Mouse (Mus musculus) embryonic facial prominence, embryonic 10.5 days (tissue): ENCODE data around the gene Fnbp1. TPM values are rescaled to one million over a fixed set of nuclear protein-coding genes. Genes with fewer than 3 reads are reported as not detected.

Source experiments
- DNase-seq: peaks from one replicate; pipeline ENCODE4 v3.0.0-alpha.2; 2017; ENCODE audit warnings: low spot score
- H3K27ac ChIP-seq: fragments of 300-500 bp; sonication (generic); replicated peaks from 2 replicates; pipeline ENCODE4 v1.5.1; 2016; ENCODE audit warnings: mild to moderate bottlenecking
- H3K27me3 ChIP-seq: fragments of 300-500 bp; sonication (generic); replicated peaks from 2 replicates; pipeline ENCODE4 v1.6.1; 2016; ENCODE audit warnings: low read depth, mild to moderate bottlenecking; ENCODE audit not compliant: poor library complexity, severe bottlenecking
- H3K36me3 ChIP-seq: fragments of 300-500 bp; sonication (generic); replicated peaks from 2 replicates; pipeline ENCODE4 v1.6.1; 2016; ENCODE audit warnings: mild to moderate bottlenecking, moderate library complexity
- H3K4me1 ChIP-seq: fragments of 300-500 bp; sonication (generic); 2 replicates; pipeline ENCODE4 v1.6.1; 2016
- H3K4me3 ChIP-seq: fragments of 300-500 bp; sonication (generic); 2 replicates; pipeline ENCODE4 v1.5.1; 2016; ENCODE audit warnings: mild to moderate bottlenecking, moderate library complexity
- H3K9me3 ChIP-seq: fragments of 300-500 bp; sonication (generic); 2 replicates; pipeline ENCODE4 v1.6.1; 2016; ENCODE audit warnings: mild to moderate bottlenecking
- WGBS: fragments of 180-500 bp; shearing (Covaris S2); methylation state at CpG from one replicate; pipeline ENCODE4 v1.1.7; 2016; 5-methylcytosine and 5-hydroxymethylcytosine counted together
- polyA plus RNA-seq: library from polyadenylated mRNA; unstranded; fragments of >200 nt; fragmentation: Nextera tagmentation; extraction: Ambion mirVana; gene quantifications from 2 replicates; pipeline ENCODE4 v1.2.1, GENCODE M21; 2016

The Fnbp1 gene
- polyA plus RNA-seq, 1 experiment from 2014 or later = 17.0 TPM

GRCm38 (mm10) chr2:31118211-31118610 is 23.6 kb downstream of the Fnbp1 start:
- 92% methylated on average over 3 of the region's 3 CpGs for WGBS
- no peak for DNase-seq
- peaks cover 6% of the 10 kb centered on the region; the same call in 1 of the 2 replicates for H3K9me3 ChIP-seq
- no peaks in the 10 kb centered on the region for H3K27me3 ChIP-seq
- no peak overlapping the region for H3K27ac ChIP-seq
- H3K4me1 ChIP-seq = peaks cover 29% of the 10 kb centered on the region
- H3K36me3 ChIP-seq = peaks cover 12% of the 10 kb centered on the region; the same call in 1 of the 2 replicates
- H3K4me3 ChIP-seq = no peak overlapping the region

GRCm38 (mm10) chr2:31115943-31116731 is 25.7 kb downstream of the Fnbp1 start:
- H3K4me3 ChIP-seq = no peak overlapping the region
- DNase-seq = peak; percentile 63
- peak overlapping the region; percentile 58 for H3K27ac ChIP-seq
- H3K27me3 ChIP-seq = no peaks in the 10 kb centered on the region
- peaks cover 8% of the 10 kb centered on the region; the same call in 1 of the 2 replicates for H3K36me3 ChIP-seq
- peaks cover 6% of the 10 kb centered on the region; the same call in 1 of the 2 replicates for H3K9me3 ChIP-seq
- peaks cover 25% of the 10 kb centered on the region for H3K4me1 ChIP-seq
- WGBS = 57% methylated on average over 10 of the region's 10 CpGs

GRCm38 (mm10) chr2:31115091-31115942 is 26.5 kb downstream of the Fnbp1 start:
- 58% methylated on average over 10 of the region's 10 CpGs for WGBS
- peak overlapping the region; percentile 58 for H3K27ac ChIP-seq

GRCm38 (mm10) chr2:31114205-31114604 is 27.6 kb downstream of the Fnbp1 start:
- DNase-seq = no peak
- H3K27ac ChIP-seq = no peak overlapping the region
- no peak overlapping the region for H3K4me3 ChIP-seq
- peaks cover 6% of the 10 kb centered on the region; the same call in 1 of the 2 replicates for H3K9me3 ChIP-seq
- 98% methylated on average over 2 of the region's 2 CpGs for WGBS
- H3K4me1 ChIP-seq = peaks cover 26% of the 10 kb centered on the region
- H3K36me3 ChIP-seq = peaks cover 8% of the 10 kb centered on the region; the same call in 1 of the 2 replicates
- no peaks in the 10 kb centered on the region for H3K27me3 ChIP-seq

More at GRCm38 (mm10) chr2:31115091-31115942, 26.5 kb downstream of the Fnbp1 start:
- H3K4me3 ChIP-seq = no peak overlapping the region
- H3K36me3 ChIP-seq = peaks cover 8% of the 10 kb centered on the region; the same call in 1 of the 2 replicates
- H3K27me3 ChIP-seq = no peaks in the 10 kb centered on the region
- H3K9me3 ChIP-seq = peaks cover 6% of the 10 kb centered on the region; the same call in 1 of the 2 replicates
- DNase-seq = no peak
- peaks cover 25% of the 10 kb centered on the region for H3K4me1 ChIP-seq

- H3K36me3 ChIP-seq = peaks cover 5% of the 10 kb centered on the region; the same call in 1 of the 2 replicates
- DNase-seq = no peak
- H3K27ac ChIP-seq = no peak overlapping the region
- no peak overlapping the region for H3K4me3 ChIP-seq
- peaks cover 44% of the 10 kb centered on the region for H3K4me1 ChIP-seq
- no peaks in the 10 kb centered on the region for H3K27me3 ChIP-seq
- WGBS = 85% methylated on average over 6 of the region's 6 CpGs
- peaks cover 6% of the 10 kb centered on the region; the same call in 1 of the 2 replicates for H3K9me3 ChIP-seq
Observed at GRCm38 (mm10) chr2:31111685-31112084, 30.1 kb downstream of the Fnbp1 start.

GRCm38 (mm10) chr2:31109960-31110548 is 31.8 kb downstream of the Fnbp1 start:
- WGBS = 72% methylated on average over 12 of the region's 12 CpGs

GRCm38 (mm10) chr2:31108186-31108585 is 33.6 kb downstream of the Fnbp1 start:
- Histone ChIP-seq H3K4me3 (no peak overlapping the region), H3K4me1 (peaks cover 34% of the 10 kb centered on the region), H3K36me3 (no peaks in the 10 kb centered on the region; the same call in 1 of the 2 replicates), H3K9me3 (no peaks in the 10 kb centered on the region), H3K27me3 (no peaks in the 10 kb centered on the region), H3K27ac (0 out of 2 replicates have a peak overlapping the region, but pooled peaks have one; percentile 24)
- no peak for DNase-seq
- whole genome bisulfite sequencing = 68% methylated on average over 6 of the region's 6 CpGs

More at GRCm38 (mm10) chr2:31109960-31110548, 31.8 kb downstream of the Fnbp1 start:
- no peaks in the 10 kb centered on the region for H3K27me3 ChIP-seq
- peaks cover 6% of the 10 kb centered on the region; the same call in 1 of the 2 replicates for H3K9me3 ChIP-seq
- H3K27ac ChIP-seq = no peak overlapping the region
- peaks cover 30% of the 10 kb centered on the region for H3K4me1 ChIP-seq
- no peak overlapping the region for H3K4me3 ChIP-seq
- DNase-seq = no peak
- H3K36me3 ChIP-seq = no peaks in the 10 kb centered on the region; the same call in 1 of the 2 replicates

GRCm38 (mm10) chr2:31106621-31107320 is 35.0 kb downstream of the Fnbp1 start:
- peaks cover 35% of the 10 kb centered on the region for H3K4me1 ChIP-seq
- WGBS = 61% methylated on average over 11 of the region's 11 CpGs
- no peaks in the 10 kb centered on the region for H3K27me3 ChIP-seq
- DNase-seq = no peak
- peaks cover 1% of the 10 kb centered on the region; the same call in 1 of the 2 replicates for H3K36me3 ChIP-seq
- H3K4me3 ChIP-seq = no peak overlapping the region
- H3K27ac ChIP-seq = peak overlapping the region; percentile 52; the same call in 1 of the 2 replicates
- H3K9me3 ChIP-seq = no peaks in the 10 kb centered on the region

GRCm38 (mm10) chr2:31106004-31106403 is 35.8 kb downstream of the Fnbp1 start:
- no peak overlapping the region for H3K27ac ChIP-seq
- H3K4me3 ChIP-seq = no peak overlapping the region
- DNase-seq = no peak
- peaks cover 9% of the 10 kb centered on the region; the same call in 1 of the 2 replicates for H3K36me3 ChIP-seq
- WGBS = 95% methylated on average over 3 of the region's 3 CpGs
- H3K4me1 ChIP-seq = peaks cover 42% of the 10 kb centered on the region
- no peaks in the 10 kb centered on the region for H3K9me3 ChIP-seq
- no peaks in the 10 kb centered on the region for H3K27me3 ChIP-seq

- Histone ChIP-seq H3K9me3 (no peaks in the 10 kb centered on the region), H3K36me3 (peaks cover 12% of the 10 kb centered on the region), H3K27ac (no peak overlapping the region), H3K4me3 (no peak overlapping the region), H3K4me1 (peaks cover 42% of the 10 kb centered on the region), H3K27me3 (no peaks in the 10 kb centered on the region)
- no peak for DNase-seq
- 82% methylated on average over 3 of the region's 3 CpGs for WGBS
Observed at GRCm38 (mm10) chr2:31105279-31105678, 36.5 kb downstream of the Fnbp1 start.

- no peak for DNase-seq
- Histone ChIP-seq H3K4me1 (peaks cover 35% of the 10 kb centered on the region), H3K27ac (no peak overlapping the region; the same call in 1 of the 2 replicates), H3K4me3 (no peak overlapping the region), H3K27me3 (no peaks in the 10 kb centered on the region), H3K36me3 (peaks cover 19% of the 10 kb centered on the region), H3K9me3 (no peaks in the 10 kb centered on the region)
- 73% methylated on average over 8 of the region's 8 CpGs for WGBS
Observed at GRCm38 (mm10) chr2:31103321-31103720, 38.5 kb downstream of the Fnbp1 start.
